Mouse (Mus musculus) heart, postnatal 0 days (tissue): Measurements from ENCODE around the gene Trpm1. TPM values are rescaled to one million over a fixed set of nuclear protein-coding genes. Genes with fewer than 3 reads are reported as not detected.
A peak's percentile ranks its signal among the peaks of the same experiment; 100 is the strongest.

Source experiments
- ATAC-seq: fragments of 200-750 bp; cut with Nextera tagmentation; 2 replicates; pipeline ENCODE4 v1.8.0; 2017; ENCODE audit warnings: low read depth, moderate number of reproducible peaks, moderate library complexity; ENCODE audit not compliant: insufficient read depth
- DNase-seq: peaks from one replicate; pipeline ENCODE4 v3.0.0-alpha.2; 2016; ENCODE audit warnings: low spot score
- H3K27ac ChIP-seq: fragments of 300-500 bp; sonication (generic); 2 replicates; pipeline ENCODE4 v1.5.1; 2014; ENCODE audit warnings: low read depth, mild to moderate bottlenecking
- H3K27me3 ChIP-seq: fragments of 300-500 bp; sonication (generic); 2 replicates; pipeline ENCODE4 v1.6.1; 2014; ENCODE audit warnings: low read length, mixed read lengths; ENCODE audit not compliant: control insufficient read depth, insufficient read depth
- H3K36me3 ChIP-seq: fragments of 300-500 bp; sonication (generic); replicated peaks from 2 replicates; pipeline ENCODE4 v1.6.1; 2014; ENCODE audit warnings: low read length, mixed read lengths; ENCODE audit not compliant: control insufficient read depth, insufficient read depth
- H3K4me1 ChIP-seq: fragments of 300-500 bp; sonication (generic); 2 replicates; pipeline ENCODE4 v1.6.1; 2014; ENCODE audit warnings: antibody characterized with exemption; ENCODE audit not compliant: control insufficient read depth, insufficient read depth
- H3K4me2 ChIP-seq: fragments of 300-500 bp; sonication (generic); 2 replicates; pipeline ENCODE4 v1.6.1; 2014; ENCODE audit warnings: low read depth, mild to moderate bottlenecking, low read length, moderate library complexity
- H3K4me3 ChIP-seq: fragments of 300-500 bp; sonication (generic); 2 replicates; pipeline ENCODE4 v1.5.1; 2014; ENCODE audit warnings: low read depth, low read length
- H3K9ac ChIP-seq: fragments of 300-500 bp; sonication (generic); replicated peaks from 2 replicates; pipeline ENCODE4 v1.6.1; 2014; ENCODE audit warnings: low read depth, low read length, mixed read lengths
- H3K9me3 ChIP-seq: fragments of 300-500 bp; sonication (generic); replicated peaks from 2 replicates; pipeline ENCODE4 v1.6.1; 2016; ENCODE audit warnings: low read length; ENCODE audit not compliant: control insufficient read depth
- CTCF ChIP-seq: IDR thresholded peaks from 2 replicates; pipeline ENCODE4 v1.5.1; 2016; ENCODE audit warnings: antibody characterized with exemption, control low read depth, low read depth
- EP300 ChIP-seq: IDR thresholded peaks from 2 replicates; pipeline ENCODE4 v1.6.1; 2016; ENCODE audit warnings: antibody characterized with exemption, low read depth
- WGBS: fragments of 180-500 bp; shearing (Covaris S2); extraction: QIAGEN DNeasy Blood & Tissue Kit; methylation state at CpG from one replicate; pipeline ENCODE4 v1.1.7; 2014; 5-methylcytosine and 5-hydroxymethylcytosine counted together
- microRNA counts: library from miRNA; unstranded; fragments of <30 nt; microRNA quantifications from one replicate; lab custom pipeline; 2015
- microRNA-seq: library from miRNA; unstranded; fragments of <30 nt; microRNA quantifications from one replicate; pipeline ENCODE4, GENCODE M21; 2016
- polyA plus RNA-seq: library from polyadenylated mRNA; unstranded; fragments of >200 nt; fragmentation: Nextera tagmentation; extraction: Ambion mirVana; gene quantifications from 2 replicates; pipeline ENCODE4 v1.2.1, GENCODE M21; 2015
- total RNA-seq: library from RNA; depleted of rRNA; stranded (reverse); fragments of >200 nt; gene quantifications from 2 replicates; pipeline ENCODE4 v1.2.3, GENCODE M21; 2014; ENCODE audit warnings: low replicate concordance; rRNA removed

The Trpm1 gene
- total and polyA plus RNA-seq, 2 experiments from 2014 or later, result 0.14 TPM; not detected in 1

- Histone ChIP-seq H3K4me2 (no peak overlapping the region), H3K27me3 (no peaks in the 10 kb centered on the region), H3K4me3 (no peak overlapping the region), H3K27ac (no peak overlapping the region), H3K9ac (no peak overlapping the region), H3K4me1 (0 out of 2 replicates have a peak, but pooled peaks cover 4% of the 10 kb centered on the region), H3K36me3 (no peaks in the 10 kb centered on the region), H3K9me3 (no peaks in the 10 kb centered on the region)
- 93% methylated on average over 10 of the region's 10 CpGs for WGBS
- DNase-seq, result no peak
- ATAC-seq, result no peak
- TF ChIP-seq CTCF (no peak), EP300 (no peak)
These were observed 138.1 kb downstream of the Trpm1 start for GRCm38 (mm10) chr7:64291722-64292121.

GRCm38 (mm10) chr7:64296286-64297010 is 142.8 kb downstream of the Trpm1 start:
- no peak for ATAC-seq
- Histone ChIP-seq H3K27ac (no peak overlapping the region), H3K4me2 (no peak overlapping the region), H3K4me1 (no peaks in the 10 kb centered on the region), H3K9me3 (no peaks in the 10 kb centered on the region), H3K9ac (no peak overlapping the region), H3K4me3 (no peak overlapping the region), H3K27me3 (no peaks in the 10 kb centered on the region), H3K36me3 (peaks cover 20% of the 10 kb centered on the region)
- no peak for TF ChIP-seq EP300
- TF ChIP-seq CTCF, result no peak
- 68% methylated on average over 5 of the region's 5 CpGs for WGBS
- no peak for DNase-seq

- DNase-seq, result no peak
These were observed 156.6 kb downstream of the Trpm1 start for GRCm38 (mm10) chr7:64310241-64310640.

GRCm38 (mm10) chr7:64310756-64311155 is 157.1 kb downstream of the Trpm1 start:
- no peaks in the 10 kb centered on the region for H3K9me3 ChIP-seq
- 72% methylated on average over 2 of the region's 2 CpGs for WGBS
- TF ChIP-seq EP300, result no peak
- no peak for TF ChIP-seq CTCF

More at GRCm38 (mm10) chr7:64310241-64310640, 156.6 kb downstream of the Trpm1 start:
- Histone ChIP-seq H3K27ac (no peak overlapping the region), H3K9me3 (no peaks in the 10 kb centered on the region), H3K9ac (no peak overlapping the region), H3K4me1 (no peaks in the 10 kb centered on the region), H3K4me2 (no peak overlapping the region), H3K27me3 (no peaks in the 10 kb centered on the region), H3K36me3 (peaks cover 26% of the 10 kb centered on the region), H3K4me3 (no peak overlapping the region)
- ATAC-seq, result no peak
- no peak for TF ChIP-seq EP300
- TF ChIP-seq CTCF, result no peak
- 84% methylated on average over 7 of the region's 7 CpGs for WGBS

GRCm38 (mm10) chr7:64312811-64313210 is 159.2 kb downstream of the Trpm1 start:
- no peaks in the 10 kb centered on the region for H3K4me1 ChIP-seq
- no peak overlapping the region for H3K9ac ChIP-seq
- H3K4me3 ChIP-seq, result no peak overlapping the region
- no peak overlapping the region for H3K4me2 ChIP-seq
- H3K9me3 ChIP-seq, result no peaks in the 10 kb centered on the region
- H3K36me3 ChIP-seq, result peaks cover 48% of the 10 kb centered on the region
- no peak for DNase-seq
- TF ChIP-seq EP300 (no peak), CTCF (no peak)
- 93% methylated on average over 7 of the region's 7 CpGs for whole genome bisulfite sequencing
- no peak for ATAC-seq
- H3K27ac ChIP-seq, result no peak overlapping the region
- H3K27me3 ChIP-seq, result no peaks in the 10 kb centered on the region

More at GRCm38 (mm10) chr7:64310756-64311155, 157.1 kb downstream of the Trpm1 start:
- H3K4me2 ChIP-seq, result no peak overlapping the region
- H3K27ac ChIP-seq, result no peak overlapping the region
- H3K4me1 ChIP-seq, result no peaks in the 10 kb centered on the region
- no peaks in the 10 kb centered on the region for H3K27me3 ChIP-seq
- no peak for ATAC-seq
- H3K9ac ChIP-seq, result no peak overlapping the region
- H3K4me3 ChIP-seq, result no peak overlapping the region
- H3K36me3 ChIP-seq, result peaks cover 30% of the 10 kb centered on the region
- DNase-seq, result no peak

MicroRNAs within 50 kb of the gene (microRNA counts, 519-probe panel; counts per million panel counts)
- microRNA mmu-miR-211 (lab: Ali Mortazavi, UCI), result not detected

Small RNA genes lying within 50 kb of the gene (microRNA-seq; reads per million reads assigned to microRNA genes)
- gene Mir211 (5.0 reads per million, percentile 21 among the genes with 10 or more reads in this experiment), gene Mir6416 (not detected)

Other genes starting within 250 kb of the Trpm1 start
- gene E030018B13Rik, start 237.0 kb upstream of the Trpm1 start, total RNA-seq, result not detected in 2 replicates
- 0.11 and 0.15 TPM in 2 replicates for gene E030018B13Rik, start 237.0 kb upstream of the Trpm1 start, polyA plus RNA-seq
- gene Klf13, start 214.9 kb upstream of the Trpm1 start, total RNA-seq, result 40.7 and 47.4 TPM in 2 replicates
- 26.0 and 26.5 TPM in 2 replicates for gene Klf13, start 214.9 kb upstream of the Trpm1 start, polyA plus RNA-seq
- gene Mtmr10, start 133.8 kb downstream of the Trpm1 start, total RNA-seq, result 5.3 TPM in 2 replicates
- 3.9 and 4.1 TPM in 2 replicates for gene Mtmr10, start 133.8 kb downstream of the Trpm1 start, polyA plus RNA-seq
- gene Fan1, start 220.3 kb downstream of the Trpm1 start, total RNA-seq, result 4.6 and 8.9 TPM in 2 replicates
- gene Fan1, start 220.3 kb downstream of the Trpm1 start, polyA plus RNA-seq, result 3.9 TPM in 2 replicates
- gene Mphosph10, start 238.4 kb downstream of the Trpm1 start, total RNA-seq, result 2.6 and 4.4 TPM in 2 replicates
- 15.1 and 18.4 TPM in 2 replicates for gene Mphosph10, start 238.4 kb downstream of the Trpm1 start, polyA plus RNA-seq
- 13.2 and 53.1 TPM in 2 replicates for gene Mcee, start 238.8 kb downstream of the Trpm1 start, total RNA-seq
- 218 and 253 TPM in 2 replicates for gene Mcee, start 238.8 kb downstream of the Trpm1 start, polyA plus RNA-seq